Mouse (Mus musculus) heart, embryonic 14.5 days (tissue): Measurements from ENCODE around the gene Olfr1467. TPM values are rescaled to one million over a fixed set of nuclear protein-coding genes. Genes with fewer than 3 reads are reported as not detected.

Experiments
- ATAC-seq: fragments of 200-750 bp; cut with Nextera tagmentation; 2 replicates; pipeline ENCODE4 v1.8.0; 2017; ENCODE audit warnings: low read depth, moderate TSS enrichment; ENCODE audit not compliant: insufficient number of reproducible peaks, insufficient read depth, low FRiP score
- H3K27ac ChIP-seq, 2 experiments: fragments of 200-500 bp in 1 of 2; fragments of 300-500 bp in 1 of 2; sonication (generic) in 1 of 2; replicated peaks in 1 of 2; 2 replicates each; pipeline ENCODE4 v1.5.1; 2012 to 2014; ENCODE audit warnings: low read depth in 2 of 2, low read length in 2 of 2, control low read depth in 1 of 2, mild to moderate bottlenecking in 1 of 2, mixed read lengths in 1 of 2; ENCODE audit not compliant: control insufficient read depth in 1 of 2, insufficient read depth in 1 of 2
- H3K27me3 ChIP-seq: fragments of 300-500 bp; sonication (generic); 2 replicates; pipeline ENCODE4 v1.6.1; 2014; ENCODE audit warnings: mild to moderate bottlenecking, low read length, control low read depth; ENCODE audit not compliant: control insufficient read depth, insufficient read depth
- H3K36me3 ChIP-seq: fragments of 300-500 bp; sonication (generic); 2 replicates; pipeline ENCODE4 v1.6.1; 2014; ENCODE audit warnings: mild to moderate bottlenecking, control low read depth, low read length, mixed read lengths; ENCODE audit not compliant: control insufficient read depth, insufficient read depth
- H3K4me1 ChIP-seq, 2 experiments: fragments of 200-500 bp in 1 of 2; fragments of 300-500 bp in 1 of 2; sonication (generic) in 1 of 2; 2 replicates each; pipeline ENCODE4 v1.6.1; 2012 to 2014; ENCODE audit warnings: low read length in 2 of 2, control low read depth in 1 of 2, mixed read lengths in 1 of 2; ENCODE audit not compliant: control insufficient read depth in 2 of 2, insufficient read depth in 2 of 2
- H3K4me2 ChIP-seq: fragments of 300-500 bp; sonication (generic); 2 replicates; pipeline ENCODE4 v1.6.1; 2014; ENCODE audit warnings: mild to moderate bottlenecking, low read length
- H3K4me3 ChIP-seq, 2 experiments: fragments of 200-500 bp in 1 of 2; fragments of 300-500 bp in 1 of 2; sonication (generic) in 1 of 2; 2 replicates each; pipeline ENCODE4 v1.5.1; 2012 to 2014; ENCODE audit warnings: low read length in 2 of 2, mild to moderate bottlenecking in 2 of 2, control low read depth in 1 of 2, low read depth in 1 of 2, moderate library complexity in 1 of 2; ENCODE audit not compliant: control insufficient read depth in 1 of 2, insufficient read depth in 1 of 2
- H3K9ac ChIP-seq: fragments of 300-500 bp; sonication (generic); 2 replicates; pipeline ENCODE4 v1.6.1; 2014; ENCODE audit warnings: mild to moderate bottlenecking, low read length
- H3K9me3 ChIP-seq: fragments of 300-500 bp; sonication (generic); 2 replicates; pipeline ENCODE4 v1.6.1; 2016; ENCODE audit warnings: low read length, control low read depth; ENCODE audit not compliant: control insufficient read depth
- whole genome bisulfite sequencing: fragments of 180-500 bp; shearing (Covaris S2); extraction: QIAGEN DNeasy Blood & Tissue Kit; methylation state at CpG from one replicate; pipeline ENCODE4 v1.1.7; 2014; 5-methylcytosine and 5-hydroxymethylcytosine counted together
- polyA plus RNA-seq: library from polyadenylated mRNA; unstranded; fragments of >200 nt; fragmentation: Nextera tagmentation; extraction: Ambion mirVana; gene quantifications from 2 replicates; pipeline ENCODE4 v1.2.1, GENCODE M21; 2014

Gene Olfr1467
- polyA plus RNA-seq: not detected in 2 replicates

- no peaks in the 10 kb centered on the region for H3K4me1 ChIP-seq
- no peaks in the 10 kb centered on the region for H3K36me3 ChIP-seq
- H3K4me2 ChIP-seq: no peak within 1 kb of the TSS
- 68% methylated on average over 2 of the region's 2 CpGs for WGBS
- H3K9me3 ChIP-seq: peaks cover 14% of the 10 kb centered on the region
- no peak within 1 kb of the TSS for H3K4me3 ChIP-seq
- H3K27me3 ChIP-seq: no peaks in the 10 kb centered on the region
- H3K27ac ChIP-seq: no peak within 1 kb of the TSS
- H3K9ac ChIP-seq: no peak within 1 kb of the TSS
- ATAC-seq: no peak
Observed at GRCm38 (mm10) chr19:13361936-13362335, at the start of gene Olfr1467. TSS of gene Olfr1467 (plus strand) at chr19:13362236.

DNA sequence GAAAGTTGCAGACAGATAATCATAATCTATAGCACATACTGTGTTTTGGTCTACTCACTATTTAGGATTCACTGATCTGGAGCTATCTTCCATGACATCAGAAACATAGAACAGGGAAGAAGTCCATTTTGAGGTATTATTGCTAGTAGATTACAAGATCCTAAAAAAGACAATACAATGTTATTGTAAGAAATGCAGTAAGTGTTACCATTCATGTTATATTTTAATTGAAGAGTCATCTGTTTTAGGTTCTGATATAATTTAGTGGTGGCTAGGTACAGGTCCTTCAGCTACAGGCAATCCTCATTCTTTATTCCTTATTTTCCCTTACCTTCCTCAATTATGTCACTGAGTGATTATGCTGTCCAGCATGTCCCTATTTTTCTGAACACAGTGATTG, 46.6 kb upstream of the Olfr1467 start, which contains the start of gene Olfr1465:
TSS of gene Olfr1465 (minus strand) at position 101 of the 400 bp plus-strand sequence.
- Histone ChIP-seq H3K4me1 (no peaks in the 10 kb centered on the region), H3K9ac (no peak within 1 kb of the TSS), H3K36me3 (no peaks in the 10 kb centered on the region), H3K4me3 (no peak within 1 kb of the TSS), H3K27me3 (no peaks in the 10 kb centered on the region), H3K9me3 (peaks cover 4% of the 10 kb centered on the region; the same call in 1 of the 2 replicates), H3K27ac (no peak within 1 kb of the TSS), H3K4me2 (no peak within 1 kb of the TSS)
- ATAC-seq: no peak

DNA sequence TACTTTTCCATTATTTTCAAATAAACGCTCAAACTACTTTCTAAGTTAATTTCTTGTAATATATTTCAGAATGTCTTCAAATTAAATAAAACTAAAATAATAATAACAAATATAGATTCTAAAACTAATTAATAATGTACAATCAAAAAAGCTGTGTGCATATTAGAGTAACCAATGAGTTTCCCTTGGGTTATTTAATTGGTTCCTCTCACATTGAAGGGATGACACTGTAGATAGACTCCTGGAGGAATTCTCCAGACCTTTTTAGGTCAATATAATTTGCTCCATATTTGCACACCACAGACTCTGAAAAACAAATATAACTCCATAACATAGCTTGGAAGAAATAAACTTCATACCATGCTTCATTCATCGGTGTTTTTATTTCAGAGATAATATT, 23.5 kb upstream of the Olfr1467 start, which contains the start of gene Olfr1466:
TSS of gene Olfr1466 (plus strand) at position 301 of the 400 bp plus-strand sequence.
- H3K27ac ChIP-seq: no peak within 1 kb of the TSS

DNA sequence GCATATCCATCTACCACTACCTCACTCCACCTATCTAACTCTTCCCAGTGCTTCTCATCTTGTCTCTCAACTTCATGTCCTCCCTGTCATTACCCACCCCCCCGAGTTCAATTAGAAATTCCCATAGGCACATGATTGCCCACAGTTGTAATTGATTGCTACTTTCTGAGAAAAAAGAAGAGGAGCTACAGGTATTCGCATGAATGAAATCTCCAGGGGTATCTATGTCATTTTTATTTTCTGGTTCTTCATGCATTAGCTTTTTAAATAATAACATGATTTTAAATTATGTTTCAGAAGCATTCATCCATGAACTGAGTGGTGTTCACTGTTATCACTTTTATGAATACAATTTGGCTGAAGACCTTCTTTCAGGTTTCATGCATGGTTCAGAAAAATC, 45.5 kb downstream of the Olfr1467 start, which contains the start of gene Olfr1469:
TSS of gene Olfr1469 (plus strand) at position 301 of the 400 bp plus-strand sequence.
- 55% methylated on average over 2 of the region's 2 CpGs for WGBS
- Histone ChIP-seq H3K36me3 (no peaks in the 10 kb centered on the region), H3K27me3 (no peaks in the 10 kb centered on the region), H3K9me3 (0 out of 2 replicates have a peak, but pooled peaks cover 4% of the 10 kb centered on the region), H3K4me3 (no peak within 1 kb of the TSS), H3K4me1 (no peaks in the 10 kb centered on the region), H3K27ac (no peak within 1 kb of the TSS), H3K4me2 (no peak within 1 kb of the TSS), H3K9ac (no peak within 1 kb of the TSS)
- no peak for ATAC-seq

More for the DNA sequence above, 23.5 kb upstream of the Olfr1467 start, which contains the start of gene Olfr1466:
- Histone ChIP-seq H3K4me1 (no peaks in the 10 kb centered on the region), H3K9ac (no peak within 1 kb of the TSS), H3K9me3 (peaks cover 15% of the 10 kb centered on the region; the same call in 1 of the 2 replicates), H3K4me3 (no peak within 1 kb of the TSS), H3K27me3 (no peaks in the 10 kb centered on the region), H3K36me3 (no peaks in the 10 kb centered on the region), H3K4me2 (no peak within 1 kb of the TSS)
- ATAC-seq: no peak
- 75% methylated on average over 2 of the region's 2 CpGs for WGBS

Other genes with a start within 250 kb of the Olfr1467 start
- not detected in 2 replicates for gene Olfr1459, start 212.7 kb upstream of the Olfr1467 start, polyA plus RNA-seq
- not detected in 2 replicates for gene Olfr1461, start 199.2 kb upstream of the Olfr1467 start, polyA plus RNA-seq
- gene Olfr1462, start 176.5 kb upstream of the Olfr1467 start, polyA plus RNA-seq: not detected in 2 replicates
- not detected in 2 replicates for gene Olfr1463, start 130.9 kb upstream of the Olfr1467 start, polyA plus RNA-seq
- not detected in 2 replicates for gene Olfr1465, start 46.7 kb upstream of the Olfr1467 start, polyA plus RNA-seq
- gene Olfr1466, start 23.4 kb upstream of the Olfr1467 start, polyA plus RNA-seq: not detected in 2 replicates
- gene Olfr1469, start 45.6 kb downstream of the Olfr1467 start, polyA plus RNA-seq: not detected in 2 replicates
- not detected in 2 replicates for gene Olfr1471, start 81.2 kb downstream of the Olfr1467 start, polyA plus RNA-seq
- gene Olfr1472, start 93.8 kb downstream of the Olfr1467 start, polyA plus RNA-seq: not detected in 2 replicates
- gene Olfr1474, start 107.3 kb downstream of the Olfr1467 start, polyA plus RNA-seq: not detected in 2 replicates
- not detected in 2 replicates for gene Olfr1475, start 118.0 kb downstream of the Olfr1467 start, polyA plus RNA-seq
- not detected in 2 replicates for gene Olfr1477, start 138.3 kb downstream of the Olfr1467 start, polyA plus RNA-seq
- not detected in 2 replicates for gene Olfr1480, start 165.7 kb downstream of the Olfr1467 start, polyA plus RNA-seq
- not detected in 2 replicates for gene Olfr1484, start 221.3 kb downstream of the Olfr1467 start, polyA plus RNA-seq